Mouse (Mus musculus) left cerebral cortex, adult 11 months (tissue): Measurements from ENCODE around the gene Wdr38.

Experiments
- DNase-seq: peaks from one replicate; pipeline ENCODE4 v3.0.0; 2022; ENCODE audit warnings: low spot score

Gene Wdr38

DNA sequence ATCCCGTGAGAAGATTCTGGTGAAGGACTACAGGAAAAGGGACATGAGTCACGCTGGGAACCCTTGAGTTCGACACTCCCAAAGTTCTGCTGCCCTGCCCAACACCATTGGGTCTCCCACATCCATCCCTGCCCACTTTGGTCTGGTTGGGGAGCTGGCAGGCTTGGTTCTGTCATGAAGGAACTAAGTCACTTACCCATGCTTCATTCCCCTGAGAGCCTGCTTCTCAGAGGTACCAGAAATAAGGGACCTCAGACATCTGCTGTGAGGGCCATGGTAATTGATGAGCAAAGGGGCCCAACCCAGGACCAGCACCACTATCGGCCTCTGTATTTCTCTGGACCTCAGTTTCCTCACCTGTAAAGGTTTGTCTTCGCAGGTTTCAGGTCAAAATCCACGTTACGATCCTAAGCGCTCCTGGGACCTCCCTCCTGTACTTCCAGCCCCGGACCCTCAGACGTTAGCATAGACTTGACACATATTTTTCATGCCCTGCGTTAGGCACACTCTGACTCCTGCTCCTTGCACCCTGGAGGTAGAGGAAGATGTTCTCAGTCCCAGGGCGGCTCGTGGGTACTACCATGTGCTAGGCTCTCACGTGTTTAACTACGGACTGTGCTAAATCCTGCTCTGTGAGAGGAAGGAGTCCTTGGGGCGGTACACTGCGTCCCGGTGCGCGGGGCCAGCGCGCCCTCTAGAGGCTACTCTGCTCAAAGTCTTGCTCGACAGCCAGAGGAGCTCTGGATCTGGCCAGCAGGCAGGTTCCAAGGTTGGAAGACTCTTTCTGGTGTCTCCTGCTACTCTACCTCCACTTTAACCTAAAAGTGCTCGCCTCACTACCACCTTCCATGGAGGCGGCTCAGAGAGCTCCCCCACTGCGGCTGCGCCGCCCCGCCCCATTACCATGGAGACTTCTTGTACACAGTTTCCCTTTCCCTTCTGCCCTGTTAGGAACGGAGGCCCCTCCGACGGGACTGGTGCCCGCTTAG lies at the start of gene Wdr38:
Gene Wdr38, plus strand, starts transcription at position 91 of the 989 bp plus-strand sequence.
- DNase-seq, result peak; percentile 84

DNA sequence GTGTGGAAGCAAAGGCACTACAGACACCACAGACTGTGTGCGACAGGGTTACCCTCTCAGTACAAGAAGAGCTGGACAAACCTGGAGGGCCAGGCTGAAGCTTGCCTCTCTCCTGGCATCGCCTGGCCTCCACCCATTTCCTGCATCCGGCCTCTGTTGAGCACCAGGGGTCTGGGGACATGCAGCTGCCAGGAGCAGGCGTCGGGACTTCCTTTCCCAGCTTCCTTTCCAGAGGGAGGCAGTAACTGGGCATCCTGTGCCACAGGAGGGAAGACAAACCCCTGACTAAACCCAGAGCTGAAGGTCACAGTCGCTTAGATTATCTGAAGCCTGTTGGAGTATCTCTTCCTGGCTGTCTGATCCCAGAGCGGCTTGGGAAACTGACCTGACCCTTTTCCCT lies 49.7 kb upstream of the Wdr38 start:
- no peak for DNase-seq

DNA sequence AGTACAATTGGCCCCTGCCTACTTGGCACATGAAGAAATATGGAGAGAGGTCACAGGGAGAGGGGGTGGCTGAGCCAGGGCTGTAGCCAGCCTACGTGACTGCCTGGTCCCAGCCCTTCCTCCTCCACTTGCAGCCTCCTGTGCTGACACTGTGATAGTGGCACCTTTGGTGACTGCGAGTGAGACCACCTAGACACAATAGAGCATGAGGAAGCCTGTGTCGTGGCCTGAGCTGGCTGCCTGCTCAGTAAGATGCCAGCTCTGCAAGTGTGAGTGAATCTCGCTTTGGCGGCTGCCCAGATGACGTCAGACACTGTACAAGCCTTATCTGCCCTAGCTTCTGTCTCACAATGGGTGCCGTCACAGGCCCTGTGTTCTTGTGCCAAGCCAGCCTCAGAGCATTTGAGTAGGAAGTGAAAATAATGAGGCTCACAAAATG lies 47.0 kb upstream of the Wdr38 start:
- peak; percentile 71 for DNase-seq

DNA sequence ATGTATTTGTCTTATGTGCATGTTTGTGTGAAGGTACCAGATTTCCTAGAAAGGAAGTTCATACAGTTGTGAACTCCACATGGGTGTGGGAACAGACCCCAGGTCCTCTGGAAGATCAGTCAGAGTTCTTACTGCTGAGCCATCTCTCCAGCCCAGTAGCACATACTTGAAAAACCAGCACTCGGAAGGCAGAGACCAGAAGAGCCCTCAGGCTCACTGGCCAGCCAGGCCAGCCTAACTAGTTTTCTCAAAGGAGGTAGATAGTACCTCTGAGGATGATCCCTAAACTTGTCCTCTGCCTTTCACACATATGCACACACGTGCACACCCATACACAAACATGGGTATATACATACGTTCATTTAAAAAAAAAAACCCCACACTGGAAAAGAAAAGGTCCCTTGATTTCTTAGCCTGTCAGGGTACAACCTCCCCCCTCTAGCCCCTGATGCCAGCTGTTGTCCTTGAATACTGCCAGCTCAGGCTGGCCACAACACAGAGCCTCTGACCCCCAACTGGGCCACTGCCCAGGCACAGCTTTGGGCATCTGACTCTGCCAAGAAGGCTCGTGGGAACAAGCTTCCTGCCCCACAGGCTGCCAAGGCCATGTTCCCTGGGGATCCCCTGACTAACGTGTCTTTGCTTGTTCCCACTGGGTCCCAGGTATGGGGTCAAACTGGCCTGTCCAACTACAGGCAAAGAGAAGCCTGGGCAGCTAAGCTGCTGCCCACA lies 44.0 kb upstream of the Wdr38 start:
- peak; percentile 39 for DNase-seq

- no peak for DNase-seq
Observed at GRCm38 (mm10) chr2:38956062-38956461, 41.2 kb upstream of the Wdr38 start.

GRCm38 (mm10) chr2:38957671-38958223 lies 39.5 kb upstream of the Wdr38 start:
- DNase-seq, result no peak

- DNase-seq, result no peak
Observed at GRCm38 (mm10) chr2:38964198-38964597, 33.1 kb upstream of the Wdr38 start.

GRCm38 (mm10) chr2:38969650-38970049 lies 27.6 kb upstream of the Wdr38 start:
- no peak for DNase-seq

DNA sequence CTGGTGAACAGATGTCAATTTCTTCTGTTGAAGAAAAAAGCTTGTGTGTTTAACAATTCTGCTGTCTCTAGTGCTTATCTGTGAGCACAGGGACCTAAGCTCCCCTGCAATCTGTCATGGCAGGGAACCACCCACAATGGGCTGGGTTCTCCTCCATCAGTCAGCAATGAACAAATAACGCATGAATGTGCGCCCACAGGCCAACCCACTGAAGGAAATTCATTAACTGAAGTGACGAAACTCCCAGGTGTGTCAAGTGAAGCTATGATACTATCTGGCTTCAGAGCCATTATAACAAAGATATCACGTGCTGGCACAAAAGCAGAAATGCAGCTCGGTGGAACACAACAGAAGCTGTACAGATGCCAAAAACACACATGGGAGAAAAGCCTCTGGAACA lies 27.2 kb upstream of the Wdr38 start:
- DNase-seq, result no peak

GRCm38 (mm10) chr2:38973223-38973622 lies 24.1 kb upstream of the Wdr38 start:
- no peak for DNase-seq

- no peak for DNase-seq
Observed at GRCm38 (mm10) chr2:38973701-38974100, 23.6 kb upstream of the Wdr38 start.

- no peak for DNase-seq
Observed at GRCm38 (mm10) chr2:38974171-38974570, 23.1 kb upstream of the Wdr38 start.

DNA sequence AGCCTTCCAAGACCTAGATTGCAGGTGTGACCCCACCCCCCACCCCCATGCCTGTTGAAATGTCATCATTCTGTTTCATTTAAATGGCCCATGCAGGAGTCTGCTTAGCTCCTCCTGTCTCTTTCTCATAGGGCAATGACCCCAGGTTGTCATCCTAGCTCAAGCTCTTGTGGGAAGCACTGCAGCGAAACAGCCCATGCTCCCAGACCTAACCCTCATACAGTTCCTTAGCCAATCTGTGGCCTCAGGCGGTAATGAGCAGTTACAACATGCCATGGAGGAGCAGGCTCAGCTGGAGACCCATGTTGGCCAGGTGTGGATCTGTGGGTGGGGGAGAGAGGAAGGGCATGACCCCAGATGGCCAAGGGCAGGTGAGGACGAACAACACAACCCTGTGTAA lies 22.1 kb upstream of the Wdr38 start:
- no peak for DNase-seq

GRCm38 (mm10) chr2:38975941-38976805 lies 21.1 kb upstream of the Wdr38 start:
- DNase-seq, result no peak

DNA sequence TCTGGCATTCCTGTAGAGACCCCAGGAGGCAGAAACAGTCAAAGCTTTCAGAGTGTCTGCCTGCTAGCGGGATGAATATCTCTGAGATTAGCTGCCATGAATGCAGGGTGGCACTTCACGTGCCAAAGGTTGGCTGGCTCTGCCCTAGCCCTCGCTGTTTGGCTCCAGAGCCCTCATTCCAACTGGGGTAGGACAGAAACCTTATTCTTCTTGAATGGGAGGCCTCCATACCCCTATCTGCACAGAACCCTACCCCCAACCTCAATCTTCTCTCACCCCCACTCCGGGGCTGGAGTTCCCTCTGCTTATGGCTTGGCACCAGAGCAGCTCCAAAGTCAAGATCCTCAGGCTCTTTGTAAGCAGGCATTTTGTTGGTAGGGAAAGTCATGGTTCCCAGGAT lies 19.4 kb upstream of the Wdr38 start:
- DNase-seq, result no peak

GRCm38 (mm10) chr2:38983456-38983855 lies 13.8 kb upstream of the Wdr38 start:
- DNase-seq, result no peak

- DNase-seq, result no peak
Observed at GRCm38 (mm10) chr2:38986580-38986979, 10.7 kb upstream of the Wdr38 start.

DNA sequence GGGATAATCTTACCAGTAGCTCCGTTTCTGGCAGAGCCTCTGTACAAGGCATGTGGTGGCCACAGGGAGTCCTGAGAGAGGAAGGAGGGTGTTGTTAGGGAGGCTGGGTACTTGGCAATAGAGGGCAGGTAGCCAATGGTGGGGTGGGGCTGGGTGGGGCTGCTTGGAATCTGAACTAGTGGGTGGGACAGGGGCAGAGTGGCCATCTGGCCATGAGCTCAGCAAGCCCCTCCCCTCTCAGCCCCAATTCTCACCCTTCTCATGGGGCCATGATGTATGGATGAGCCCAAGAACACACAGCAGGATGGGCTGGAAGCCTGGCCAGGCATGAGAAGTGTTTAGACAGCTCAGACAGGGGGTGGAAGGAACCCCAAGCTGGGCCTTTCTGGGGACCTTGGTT lies 9.9 kb upstream of the Wdr38 start:
- no peak for DNase-seq

DNA sequence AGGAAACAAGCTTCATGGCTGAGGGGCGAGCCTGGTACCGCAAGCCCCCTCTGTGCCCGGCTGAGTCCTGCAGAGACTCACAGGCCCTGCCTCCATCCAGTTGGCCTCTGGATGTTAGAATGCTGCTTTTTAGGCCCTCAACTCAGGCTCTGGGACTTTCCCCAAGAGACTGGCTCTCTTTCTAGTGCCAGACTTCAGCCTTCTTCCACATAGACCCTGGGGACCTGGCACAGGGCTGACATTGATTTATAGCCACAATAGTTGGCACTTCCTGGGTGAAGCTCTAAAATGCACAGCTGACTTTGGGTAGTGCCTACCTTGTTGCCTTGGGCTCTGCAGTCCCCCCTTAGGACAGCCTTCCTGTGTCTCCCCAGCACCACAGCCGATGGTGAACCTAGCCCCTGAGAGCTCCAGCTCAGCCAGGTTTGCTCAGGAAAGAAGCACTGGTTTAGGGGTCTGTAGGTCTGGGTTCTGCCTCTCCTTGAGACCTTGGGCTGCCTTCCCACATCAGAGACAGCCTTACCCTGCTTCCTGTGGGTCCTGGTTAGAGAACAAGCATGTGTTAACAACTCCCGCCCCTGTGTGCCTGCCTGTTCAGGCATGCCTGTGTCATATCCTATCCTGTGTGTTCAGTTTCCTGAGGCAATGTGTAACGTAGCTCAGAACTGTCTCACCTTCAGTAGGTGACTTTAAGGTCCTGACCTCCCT lies 9.3 kb upstream of the Wdr38 start:
- DNase-seq, result no peak

DNA sequence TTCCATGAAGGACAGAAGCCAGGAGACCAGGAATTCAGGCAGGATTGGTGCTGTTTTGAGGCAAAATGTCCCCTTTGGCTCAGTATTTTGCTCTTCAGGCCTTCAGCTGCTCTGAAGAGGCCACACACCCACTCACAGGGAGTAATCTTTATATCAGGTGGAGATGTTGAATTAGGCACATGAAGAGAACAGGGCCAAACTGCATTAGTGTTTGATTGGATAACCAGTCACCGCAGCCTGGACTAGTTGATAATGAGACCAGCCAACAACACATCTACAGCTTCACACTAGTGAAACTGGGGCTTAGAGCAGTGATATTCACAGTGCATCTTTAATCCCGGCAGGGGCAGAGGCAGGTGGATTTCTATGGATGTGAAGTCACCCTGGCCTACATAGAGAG lies 8.3 kb upstream of the Wdr38 start:
- DNase-seq, result no peak

DNA sequence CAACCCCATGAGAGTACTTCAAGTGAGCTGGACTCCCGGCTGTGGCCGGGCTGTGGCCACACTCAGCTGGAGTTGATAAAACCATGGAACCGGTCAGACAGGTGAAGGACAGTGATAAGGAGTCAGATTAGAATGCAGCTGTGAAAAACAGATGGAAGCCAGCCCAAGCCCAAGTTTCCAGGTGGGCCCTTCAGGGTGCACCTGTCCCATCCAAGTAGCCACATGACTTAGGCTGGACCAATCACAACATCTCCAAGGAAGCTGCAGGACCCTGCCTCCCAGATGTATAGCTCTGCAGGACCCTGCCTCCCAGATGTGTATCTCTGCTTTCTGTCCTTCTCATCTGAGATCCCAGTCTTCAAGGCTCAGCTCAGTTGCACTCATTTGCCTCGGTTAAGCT lies 5.3 kb upstream of the Wdr38 start:
- DNase-seq, result no peak
